Mouse (Mus musculus) spleen, adult 2 months (tissue): Measurements from ENCODE around the gene Lrrc38.

ENCODE experiments used
- CTCF ChIP-seq: fragments of 200-500 bp; IDR thresholded peaks from 2 replicates; pipeline ENCODE4 v1.5.1; 2011; ENCODE audit warnings: mild to moderate bottlenecking, inconsistent platforms; ENCODE audit not compliant: insufficient read depth, insufficient read length, insufficient replicate concordance; ENCODE audit errors: extremely low read depth
- POLR2A ChIP-seq: fragments of 200-500 bp; IDR thresholded peaks from 2 replicates; pipeline ENCODE4 v1.6.1; 2011; ENCODE audit warnings: low read depth, low read length, inconsistent platforms

GRCm38 (mm10) chr4:143300113-143300688 is 49.4 kb upstream of the Lrrc38 start:
- TF ChIP-seq CTCF (no peak), POLR2A (no peak)
